Mouse (Mus musculus) liver, adult 2 months (tissue): ENCODE measurements around the gene Bst2. TPM values are rescaled to one million over a fixed set of nuclear protein-coding genes. Genes with fewer than 3 reads are reported as not detected.

ENCODE experiments used
- DNase-seq: peaks from one replicate; pipeline ENCODE4 v3.0.0-alpha.2; 2011; ENCODE audit warnings: low read depth, low spot score; ENCODE audit errors: extremely low read depth
- H3K27ac ChIP-seq: fragments of 200-500 bp; replicated peaks from 2 replicates; pipeline ENCODE4 v1.5.1; 2012; ENCODE audit warnings: low read depth, mild to moderate bottlenecking, control low read depth, inconsistent platforms, low read length; ENCODE audit not compliant: insufficient read depth
- H3K27me3 ChIP-seq: fragments of 200-500 bp; 2 replicates; pipeline ENCODE4 v1.6.1; 2012; ENCODE audit warnings: mild to moderate bottlenecking, moderate library complexity, low read length, inconsistent platforms; ENCODE audit not compliant: control insufficient read depth, insufficient read depth
- H3K36me3 ChIP-seq: fragments of 200-500 bp; 2 replicates; pipeline ENCODE4 v1.6.1; 2012; ENCODE audit warnings: low read length, inconsistent platforms; ENCODE audit not compliant: control insufficient read depth, insufficient read depth
- H3K4me1 ChIP-seq: fragments of 200-500 bp; 2 replicates; pipeline ENCODE4 v1.6.1; 2011; ENCODE audit warnings: low read length; ENCODE audit not compliant: control insufficient read depth, insufficient read depth
- H3K4me3 ChIP-seq: fragments of 200-500 bp; 2 replicates; pipeline ENCODE4 v1.5.1; 2011; ENCODE audit warnings: low read depth, mild to moderate bottlenecking, control low read depth, low read length, moderate library complexity; ENCODE audit not compliant: insufficient read depth
- H3K79me2 ChIP-seq: fragments of 200-500 bp; 2 replicates; pipeline ENCODE4 v1.6.1; 2012; ENCODE audit warnings: inconsistent platforms, mild to moderate bottlenecking, low read length, moderate library complexity; ENCODE audit not compliant: control insufficient read depth, insufficient read depth
- H3K9ac ChIP-seq: fragments of 200-500 bp; 2 replicates; pipeline ENCODE4 v1.6.1; 2012; ENCODE audit warnings: low read depth, mild to moderate bottlenecking, control low read depth, inconsistent platforms, low read length
- CTCF ChIP-seq: fragments of 200-500 bp; IDR thresholded peaks from 2 replicates; pipeline ENCODE4 v1.5.1; 2011; ENCODE audit warnings: low read depth, low read length, control low read depth
- POLR2A ChIP-seq: fragments of 200-500 bp; IDR thresholded peaks from 2 replicates; pipeline ENCODE4 v1.6.1; 2011; ENCODE audit warnings: low read length, control low read depth; ENCODE audit not compliant: insufficient read depth; ENCODE audit errors: extremely low read depth
- WGBS: fragments of 180-500 bp; shearing (Covaris S2); methylation state at CpG from one replicate; pipeline ENCODE4 v1.1.7; 2018; 5-methylcytosine and 5-hydroxymethylcytosine counted together
- polyA plus RNA-seq: library from polyadenylated mRNA; depleted of rRNA; stranded (reverse); fragments of >200 nt; gene quantifications from 2 replicates; pipeline ENCODE4 v1.2.3, GENCODE M21; 2012
- total RNA-seq: library from RNA; depleted of rRNA; stranded (reverse); fragments of >200 nt; gene quantifications from 2 replicates; pipeline ENCODE4 v1.2.3, GENCODE M21; 2014

Bst2 gene
- total and polyA plus RNA-seq, 2 experiments = 678 to 871 TPM

GRCm38 (mm10) chr8:71558071-71558957 is 21.1 kb upstream of the Bst2 start, which contains the start of gene Tmem221:
Gene Tmem221 (minus strand): TSS chr8:71558871.
- Histone ChIP-seq H3K4me3 (peak within 1 kb of the TSS; percentile 71), H3K36me3 (no peaks in the 10 kb centered on the region), H3K79me2 (no peaks in the 10 kb centered on the region), H3K9ac (peak within 1 kb of the TSS; percentile 59), H3K27me3 (peaks cover 13% of the 10 kb centered on the region), H3K27ac (no peak within 1 kb of the TSS), H3K4me1 (peaks cover 8% of the 10 kb centered on the region; the same call in 1 of the 2 replicates)
- no peak for TF ChIP-seq POLR2A
- TF ChIP-seq CTCF = no peak
- 7% methylated on average over 70 of the region's 70 CpGs for WGBS
- no peak for DNase-seq

- H3K27me3 ChIP-seq = peaks cover 8% of the 10 kb centered on the region
- DNase-seq = no peak
- H3K9ac ChIP-seq = no peak overlapping the region
- H3K36me3 ChIP-seq = no peaks in the 10 kb centered on the region
- peaks cover 8% of the 10 kb centered on the region; the same call in 1 of the 2 replicates for H3K4me1 ChIP-seq
- no peak overlapping the region for H3K4me3 ChIP-seq
- H3K79me2 ChIP-seq = no peaks in the 10 kb centered on the region
- TF ChIP-seq CTCF = no peak
- no peak overlapping the region for H3K27ac ChIP-seq
- 78% methylated on average over 2 of the region's 2 CpGs for WGBS
These were observed 17.4 kb upstream of the Bst2 start for GRCm38 (mm10) chr8:71554644-71555043.

GRCm38 (mm10) chr8:71554001-71554400 is 16.7 kb upstream of the Bst2 start:
- Histone ChIP-seq H3K27ac (no peak overlapping the region), H3K4me3 (no peak overlapping the region), H3K27me3 (peaks cover 6% of the 10 kb centered on the region), H3K9ac (no peak overlapping the region), H3K36me3 (no peaks in the 10 kb centered on the region), H3K4me1 (peaks cover 5% of the 10 kb centered on the region; the same call in 1 of the 2 replicates), H3K79me2 (no peaks in the 10 kb centered on the region)
- WGBS = 76% methylated on average over 6 of the region's 6 CpGs
- TF ChIP-seq POLR2A = no peak
- TF ChIP-seq CTCF = no peak
- no peak for DNase-seq

GRCm38 (mm10) chr8:71552770-71553169 is 15.5 kb upstream of the Bst2 start:
- H3K27ac ChIP-seq = no peak overlapping the region
- 70% methylated on average over 6 of the region's 6 CpGs for WGBS
- H3K9ac ChIP-seq = no peak overlapping the region

GRCm38 (mm10) chr8:71550754-71551153 is 13.5 kb upstream of the Bst2 start:
- DNase-seq = no peak
- TF ChIP-seq POLR2A (no peak), CTCF (no peak)
- Histone ChIP-seq H3K36me3 (peaks cover 2% of the 10 kb centered on the region; the same call in 1 of the 2 replicates), H3K4me3 (no peak overlapping the region), H3K27ac (no peak overlapping the region), H3K79me2 (no peaks in the 10 kb centered on the region), H3K9ac (no peak overlapping the region), H3K27me3 (no peaks in the 10 kb centered on the region), H3K4me1 (no peaks in the 10 kb centered on the region)
- WGBS = 82% methylated on average over 7 of the region's 7 CpGs

More at GRCm38 (mm10) chr8:71552770-71553169, 15.5 kb upstream of the Bst2 start:
- Histone ChIP-seq H3K4me3 (no peak overlapping the region), H3K27me3 (no peaks in the 10 kb centered on the region), H3K36me3 (no peaks in the 10 kb centered on the region; the same call in 1 of the 2 replicates), H3K79me2 (no peaks in the 10 kb centered on the region), H3K4me1 (no peaks in the 10 kb centered on the region)
- no peak for TF ChIP-seq POLR2A
- TF ChIP-seq CTCF = no peak
- no peak for DNase-seq

- WGBS = 95% methylated on average over 7 of the region's 7 CpGs
- Histone ChIP-seq H3K27me3 (no peaks in the 10 kb centered on the region), H3K9ac (no peak overlapping the region), H3K4me3 (no peak overlapping the region), H3K4me1 (peaks cover 4% of the 10 kb centered on the region; the same call in 1 of the 2 replicates), H3K36me3 (peaks cover 2% of the 10 kb centered on the region; the same call in 1 of the 2 replicates), H3K79me2 (peaks cover 3% of the 10 kb centered on the region; the same call in 1 of the 2 replicates), H3K27ac (no peak overlapping the region)
- TF ChIP-seq CTCF = no peak
- no peak for TF ChIP-seq POLR2A
- DNase-seq = no peak
These were observed 10.3 kb upstream of the Bst2 start for GRCm38 (mm10) chr8:71547590-71547989.
